In genomic region chr1:132476575-132476927, GRCm38 (mm10) we compare ENCODE assay signal across 8 mouse cellular contexts. TPM values are rescaled to one million over a fixed set of nuclear protein-coding genes. Genes with fewer than 3 reads are reported as not detected.
DNase-seq lines count a peak whose midpoint lies in the region; ATAC-seq lines count a peak whose summit lies in the region.

No protein-coding gene starts in this region.

- intact Hi-C loops in heart, postnatal 10 days (cut with DNase I), result loop anchor here (2.0 kb wide), 1 partner anchor 60 kb away; the partner anchor contains the start of gene Dstyk

- H3K9me3 ChIP-seq in heart, embryonic 15.5 days (replicated peaks), result no peaks in the 10 kb centered on the region
- H3K9me3 ChIP-seq in hindbrain, embryonic 14.5 days (ENCODE audit: control insufficient read depth, low read length), result no peaks in the 10 kb centered on the region
- H3K9me3 ChIP-seq in midbrain, embryonic 10.5 days (replicated peaks), result no peaks in the 10 kb centered on the region

- H3K27me3 ChIP-seq in heart, embryonic 15.5 days, result no peaks in the 10 kb centered on the region
- H3K27me3 ChIP-seq in hindbrain, embryonic 14.5 days (ENCODE audit: control insufficient read depth, insufficient read depth, low read length), result no peaks in the 10 kb centered on the region
- H3K27me3 ChIP-seq in midbrain, embryonic 10.5 days (ENCODE audit: low read depth, poor library complexity, severe bottlenecking), result no peaks in the 10 kb centered on the region

- peak overlapping the region; percentile 88 for H3K4me3 ChIP-seq in heart, embryonic 15.5 days
- peak overlapping the region; percentile 74 for H3K4me3 ChIP-seq in hindbrain, embryonic 14.5 days (replicated peaks; ENCODE audit: low read length)
- peak overlapping the region; percentile 82 for H3K4me3 ChIP-seq in midbrain, embryonic 10.5 days

- H3K4me2 ChIP-seq in heart, embryonic 15.5 days, result peak overlapping the region; percentile 64
- H3K4me2 ChIP-seq in hindbrain, embryonic 14.5 days (replicated peaks), result peak overlapping the region; percentile 71

- WGBS in heart, embryonic 15.5 days, result 6% methylated on average over 9 of the region's 9 CpGs
- 7% methylated on average over 9 of the region's 9 CpGs for WGBS in hindbrain, embryonic 14.5 days
- 4% methylated on average over 9 of the region's 9 CpGs for WGBS in midbrain, embryonic 10.5 days

- peak overlapping the region; percentile 73 for H3K27ac ChIP-seq in heart, embryonic 15.5 days
- H3K27ac ChIP-seq in hindbrain, embryonic 14.5 days, result peak overlapping the region; percentile 65
- H3K27ac ChIP-seq in midbrain, embryonic 10.5 days (replicated peaks), result peak overlapping the region; percentile 95

- H3K4me1 ChIP-seq in heart, embryonic 15.5 days (replicated peaks), result peaks cover 23% of the 10 kb centered on the region
- peaks cover 21% of the 10 kb centered on the region for H3K4me1 ChIP-seq in hindbrain, embryonic 14.5 days (replicated peaks; ENCODE audit: control insufficient read depth, insufficient read depth, low read length)
- H3K4me1 ChIP-seq in midbrain, embryonic 10.5 days, result peaks cover 31% of the 10 kb centered on the region

- H3K36me3 ChIP-seq in heart, embryonic 15.5 days, result no peaks in the 10 kb centered on the region
- no peaks in the 10 kb centered on the region for H3K36me3 ChIP-seq in hindbrain, embryonic 14.5 days (replicated peaks; ENCODE audit: control insufficient read depth, insufficient read depth)
- no peaks in the 10 kb centered on the region for H3K36me3 ChIP-seq in midbrain, embryonic 10.5 days

- no peak for ATAC-seq in heart, embryonic 15.5 days (replicated peaks; ENCODE audit: insufficient number of reproducible peaks, insufficient read depth, low FRiP score, low read depth)
- ATAC-seq in activated CD4-positive, CD25-positive, alpha-beta regulatory T cell, adult 4 months, result peak; percentile 38
- peak; percentile 44 for ATAC-seq in hindbrain, embryonic 14.5 days (ENCODE audit: low FRiP score)

- no peak for DNase-seq in heart, postnatal 10 days
- no peak for DNase-seq in hindbrain, embryonic 14.5 days (ENCODE audit: low spot score)
- no peak for DNase-seq in midbrain, embryonic 10.5 days (ENCODE audit: low spot score)
- DNase-seq in ovary, adult 18-20 months (ENCODE audit: low spot score), result no peak
- no peak for DNase-seq in thymus, postnatal 14 days
- DNase-seq in kidney, postnatal 14 days, result no peak

- peak overlapping the region; percentile 60 for H3K9ac ChIP-seq in heart, embryonic 15.5 days
- peak overlapping the region; percentile 73 for H3K9ac ChIP-seq in hindbrain, embryonic 14.5 days

RNA-seq across cellular contexts. Expression of gene Rbbp5, which starts 0.6 kb away (rescaled TPM):
- 25.9 and 28.3 TPM in 2 replicates for polyA plus RNA-seq in heart, embryonic 15.5 days (2015; fragmentation: Nextera tagmentation; extraction: Ambion mirVana)
- 10 to 100 TPM; 20.4 to 24.9 TPM for total RNA-seq in heart, postnatal 10 days (2021)
- 10 to 100 TPM; 29.0 to 30.0 TPM for polyA plus RNA-seq in activated CD4-positive, CD25-positive, alpha-beta regulatory T cell, adult 4 months (2017; shearing (Covaris generic))
- 40.9 and 47.3 TPM in 2 replicates for polyA plus RNA-seq in hindbrain, embryonic 14.5 days (2014; fragmentation: Nextera tagmentation; extraction: Ambion mirVana)
- polyA plus RNA-seq in midbrain, embryonic 10.5 days (2016; fragmentation: Nextera tagmentation; extraction: Ambion mirVana), result 57.3 and 59.6 TPM in 2 replicates

RNA-seq across cellular contexts. Expression of gene Tmem81, which starts 29.5 kb away (rescaled TPM):
- 0.66 and 1.1 TPM in 2 replicates for polyA plus RNA-seq in heart, embryonic 15.5 days (2015; fragmentation: Nextera tagmentation; extraction: Ambion mirVana)
- total RNA-seq in heart, postnatal 10 days (2021), result 1 to 10 TPM; 1.5 to 1.6 TPM
- 1 to 10 TPM; 3.2 to 6.5 TPM for polyA plus RNA-seq in activated CD4-positive, CD25-positive, alpha-beta regulatory T cell, adult 4 months (2017; shearing (Covaris generic))
- polyA plus RNA-seq in hindbrain, embryonic 14.5 days (2014; fragmentation: Nextera tagmentation; extraction: Ambion mirVana), result 0.57 and 1.3 TPM in 2 replicates
- 1.2 and 1.6 TPM in 2 replicates for polyA plus RNA-seq in midbrain, embryonic 10.5 days (2016; fragmentation: Nextera tagmentation; extraction: Ambion mirVana)

RNA-seq across cellular contexts. Expression of gene Dstyk, which starts 59.2 kb away (rescaled TPM):
- 9.2 and 11.1 TPM in 2 replicates for polyA plus RNA-seq in heart, embryonic 15.5 days (2015; fragmentation: Nextera tagmentation; extraction: Ambion mirVana)
- 10 to 100 TPM; 19.7 to 24.7 TPM for total RNA-seq in heart, postnatal 10 days (2021)
- 1 to 10 TPM; 4.0 to 4.3 TPM for polyA plus RNA-seq in activated CD4-positive, CD25-positive, alpha-beta regulatory T cell, adult 4 months (2017; shearing (Covaris generic))
- polyA plus RNA-seq in hindbrain, embryonic 14.5 days (2014; fragmentation: Nextera tagmentation; extraction: Ambion mirVana), result 10.0 and 10.4 TPM in 2 replicates
- polyA plus RNA-seq in midbrain, embryonic 10.5 days (2016; fragmentation: Nextera tagmentation; extraction: Ambion mirVana), result 11.8 and 13.9 TPM in 2 replicates
